Mouse (Mus musculus) neural tube, embryonic 15.5 days (tissue): ENCODE measurements at regions not wholly inside any gene's neighbourhood (a gene's known extent, or its start where the extent isn't known, plus 50 kb on each side); places are given as distances from the start of the nearest gene placed in this dataset.

Experiments used
- ATAC-seq: fragments of 200-750 bp; cut with Nextera tagmentation; 2 replicates; pipeline ENCODE4 v1.8.0; 2017; ENCODE audit warnings: mild to moderate bottlenecking, moderate TSS enrichment, moderate library complexity; ENCODE audit not compliant: low FRiP score
- H3K27ac ChIP-seq: fragments of 300-500 bp; sonication (generic); replicated peaks from 2 replicates; pipeline ENCODE4 v1.5.1; 2015; ENCODE audit warnings: mild to moderate bottlenecking, inconsistent platforms
- H3K27me3 ChIP-seq: fragments of 300-500 bp; sonication (generic); replicated peaks from 2 replicates; pipeline ENCODE4 v1.6.1; 2015; ENCODE audit warnings: inconsistent platforms
- H3K36me3 ChIP-seq: fragments of 300-500 bp; sonication (generic); 2 replicates; pipeline ENCODE4 v1.6.1; 2015; ENCODE audit warnings: inconsistent platforms
- H3K4me1 ChIP-seq: fragments of 300-500 bp; sonication (generic); 2 replicates; pipeline ENCODE4 v1.6.1; 2015; ENCODE audit warnings: inconsistent platforms
- H3K4me2 ChIP-seq: fragments of 300-500 bp; sonication (generic); 2 replicates; pipeline ENCODE4 v1.6.1; 2015; ENCODE audit warnings: inconsistent platforms, mild to moderate bottlenecking, moderate library complexity
- H3K4me3 ChIP-seq: fragments of 300-500 bp; sonication (generic); replicated peaks from 2 replicates; pipeline ENCODE4 v1.5.1; 2015; ENCODE audit warnings: mild to moderate bottlenecking, inconsistent platforms
- H3K9ac ChIP-seq: fragments of 300-500 bp; sonication (generic); replicated peaks from 2 replicates; pipeline ENCODE4 v1.6.1; 2015; ENCODE audit warnings: mild to moderate bottlenecking, inconsistent platforms
- H3K9me3 ChIP-seq: fragments of 300-500 bp; sonication (generic); replicated peaks from 2 replicates; pipeline ENCODE4 v1.6.1; 2016; ENCODE audit warnings: inconsistent platforms
- WGBS: fragments of 180-500 bp; shearing (Covaris S2); methylation state at CpG from one replicate; pipeline ENCODE4 v1.1.7; 2015; ENCODE audit warnings: mixed read lengths; 5-methylcytosine and 5-hydroxymethylcytosine counted together

GRCm38 (mm10) chr1:157012950-157013668 lies 73.7 kb upstream of the Ralgps2 start:
- no peak overlapping the region for H3K9ac ChIP-seq

GRCm38 (mm10) chr1:157011226-157011625 lies 71.8 kb upstream of the Ralgps2 start:
- Histone ChIP-seq H3K4me1 (no peaks in the 10 kb centered on the region), H3K36me3 (no peaks in the 10 kb centered on the region), H3K27me3 (no peaks in the 10 kb centered on the region), H3K9ac (no peak overlapping the region), H3K27ac (no peak overlapping the region), H3K4me3 (no peak overlapping the region), H3K9me3 (no peaks in the 10 kb centered on the region), H3K4me2 (no peak overlapping the region)
- ATAC-seq: no peak
- 93% methylated on average over 6 of the region's 6 CpGs for WGBS

More at GRCm38 (mm10) chr1:157012950-157013668, 73.7 kb upstream of the Ralgps2 start:
- H3K4me2 ChIP-seq: no peak overlapping the region
- H3K36me3 ChIP-seq: no peaks in the 10 kb centered on the region
- no peaks in the 10 kb centered on the region for H3K27me3 ChIP-seq
- H3K9me3 ChIP-seq: no peaks in the 10 kb centered on the region
- no peak overlapping the region for H3K4me3 ChIP-seq
- 75% methylated on average over 7 of the region's 7 CpGs for WGBS
- ATAC-seq: no peak
- H3K27ac ChIP-seq: no peak overlapping the region
- no peaks in the 10 kb centered on the region for H3K4me1 ChIP-seq

- peaks cover 5% of the 10 kb centered on the region for H3K4me1 ChIP-seq
- no peak overlapping the region for H3K4me3 ChIP-seq
- H3K27ac ChIP-seq: no peak overlapping the region
- WGBS: 80% methylated on average over 9 of the region's 9 CpGs
- H3K36me3 ChIP-seq: no peaks in the 10 kb centered on the region
- no peaks in the 10 kb centered on the region for H3K9me3 ChIP-seq
- no peak for ATAC-seq
- H3K4me2 ChIP-seq: no peak overlapping the region
- no peaks in the 10 kb centered on the region for H3K27me3 ChIP-seq
- no peak overlapping the region for H3K9ac ChIP-seq
Observed at GRCm38 (mm10) chr1:157009427-157009826, 70.0 kb upstream of the Ralgps2 start.

- Histone ChIP-seq H3K27ac (no peak overlapping the region), H3K27me3 (no peaks in the 10 kb centered on the region), H3K4me2 (no peak overlapping the region), H3K36me3 (no peaks in the 10 kb centered on the region), H3K9ac (no peak overlapping the region), H3K4me1 (peaks cover 5% of the 10 kb centered on the region), H3K4me3 (no peak overlapping the region), H3K9me3 (no peaks in the 10 kb centered on the region)
- no peak for ATAC-seq
- WGBS: 84% methylated on average over 4 of the region's 4 CpGs
Observed at GRCm38 (mm10) chr1:157007891-157008730, 68.7 kb upstream of the Ralgps2 start.

DNA sequence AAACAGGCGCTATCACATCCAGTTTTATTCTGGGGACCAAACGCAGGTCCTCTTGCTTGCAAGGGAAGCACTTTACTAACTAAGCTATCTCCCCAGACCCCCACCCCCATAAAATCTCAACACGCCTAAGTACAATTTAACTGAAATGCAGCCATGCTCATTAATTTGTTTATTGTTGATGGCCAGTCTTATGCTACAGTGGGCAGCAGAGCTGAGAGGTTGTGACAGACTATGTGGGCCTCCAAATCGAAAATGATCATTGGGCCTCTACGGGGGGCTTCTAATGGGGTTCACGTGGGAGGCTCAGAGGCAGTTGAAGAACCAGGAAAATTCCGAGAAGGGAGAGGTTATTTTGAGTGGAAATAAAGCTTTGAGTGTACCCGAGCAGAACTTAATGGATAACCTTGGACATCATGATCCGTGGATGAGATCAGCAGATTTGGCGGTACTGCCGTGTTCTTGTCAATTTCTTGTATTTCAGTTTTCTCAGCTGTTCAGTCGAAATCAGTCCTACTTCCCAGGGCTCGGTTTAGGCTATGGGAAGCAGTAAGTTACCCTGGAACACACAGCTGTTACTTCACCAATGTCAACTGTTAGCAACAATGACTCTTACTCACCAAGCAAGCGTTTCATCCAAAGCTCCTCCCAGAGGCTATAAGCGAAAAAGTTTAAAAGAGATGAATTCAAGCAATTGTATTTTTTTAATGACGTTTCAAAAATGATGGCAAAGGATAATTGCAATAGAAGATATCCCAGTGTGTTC lies 65.1 kb upstream of the Ralgps2 start:
- no peak overlapping the region for H3K9ac ChIP-seq
- H3K9me3 ChIP-seq: no peaks in the 10 kb centered on the region
- H3K27me3 ChIP-seq: no peaks in the 10 kb centered on the region
- no peak overlapping the region for H3K4me3 ChIP-seq
- H3K4me2 ChIP-seq: no peak overlapping the region
- peaks cover 5% of the 10 kb centered on the region for H3K4me1 ChIP-seq
- H3K36me3 ChIP-seq: no peaks in the 10 kb centered on the region
- H3K27ac ChIP-seq: no peak overlapping the region
- WGBS: 89% methylated on average over 16 of the region's 16 CpGs
- no peak for ATAC-seq

DNA sequence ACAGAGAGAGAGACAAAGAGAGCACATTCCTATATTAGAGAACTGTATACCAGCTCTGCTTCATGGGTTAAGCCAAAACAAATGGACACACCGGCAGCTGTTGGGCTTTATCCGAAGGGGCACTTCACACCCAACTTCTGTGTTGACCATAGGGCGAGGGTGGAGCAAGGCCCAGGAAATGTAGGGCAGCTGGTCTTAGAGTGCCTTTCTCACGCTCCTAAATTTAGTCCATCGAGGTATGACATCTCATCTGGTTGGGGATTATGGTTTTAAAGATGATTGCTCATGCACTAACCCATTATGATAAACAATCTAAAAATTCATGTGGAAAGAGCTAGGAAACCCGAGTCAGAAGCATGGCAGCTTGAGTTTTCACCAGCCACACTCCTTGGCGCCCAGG lies 63.6 kb upstream of the Ralgps2 start:
- no peak overlapping the region for H3K4me3 ChIP-seq
- H3K9me3 ChIP-seq: no peaks in the 10 kb centered on the region
- H3K27me3 ChIP-seq: no peaks in the 10 kb centered on the region
- no peaks in the 10 kb centered on the region for H3K36me3 ChIP-seq
- no peak overlapping the region for H3K4me2 ChIP-seq
- 89% methylated on average over 7 of the region's 7 CpGs for WGBS
- H3K9ac ChIP-seq: no peak overlapping the region
- H3K4me1 ChIP-seq: peaks cover 6% of the 10 kb centered on the region
- H3K27ac ChIP-seq: no peak overlapping the region
- no peak for ATAC-seq

- 94% methylated on average over 2 of the region's 2 CpGs for WGBS
- H3K27me3 ChIP-seq: no peaks in the 10 kb centered on the region
Observed at GRCm38 (mm10) chr1:157002258-157002657, 62.8 kb upstream of the Ralgps2 start.

GRCm38 (mm10) chr1:157001008-157001660 lies 61.7 kb upstream of the Ralgps2 start:
- Histone ChIP-seq H3K27ac (no peak overlapping the region), H3K4me2 (no peak overlapping the region)
- 58% methylated on average over 6 of the region's 6 CpGs for WGBS

More at GRCm38 (mm10) chr1:157002258-157002657, 62.8 kb upstream of the Ralgps2 start:
- H3K9ac ChIP-seq: no peak overlapping the region
- H3K4me2 ChIP-seq: no peak overlapping the region
- H3K27ac ChIP-seq: no peak overlapping the region
- no peaks in the 10 kb centered on the region for H3K36me3 ChIP-seq
- ATAC-seq: no peak
- H3K9me3 ChIP-seq: no peaks in the 10 kb centered on the region
- peaks cover 14% of the 10 kb centered on the region for H3K4me1 ChIP-seq
- H3K4me3 ChIP-seq: no peak overlapping the region

GRCm38 (mm10) chr1:156999947-157000346 lies 60.5 kb upstream of the Ralgps2 start:
- H3K27me3 ChIP-seq: no peaks in the 10 kb centered on the region
- H3K4me2 ChIP-seq: no peak overlapping the region
- H3K4me1 ChIP-seq: peaks cover 18% of the 10 kb centered on the region
- no peak overlapping the region for H3K4me3 ChIP-seq
- H3K9me3 ChIP-seq: no peaks in the 10 kb centered on the region
- H3K27ac ChIP-seq: no peak overlapping the region
- WGBS: 41% methylated on average over 8 of the region's 8 CpGs
- no peak overlapping the region for H3K9ac ChIP-seq
- no peak for ATAC-seq
- H3K36me3 ChIP-seq: no peaks in the 10 kb centered on the region

More at GRCm38 (mm10) chr1:157001008-157001660, 61.7 kb upstream of the Ralgps2 start:
- Histone ChIP-seq H3K27me3 (no peaks in the 10 kb centered on the region), H3K4me3 (no peak overlapping the region), H3K9me3 (no peaks in the 10 kb centered on the region), H3K36me3 (no peaks in the 10 kb centered on the region), H3K4me1 (peaks cover 23% of the 10 kb centered on the region), H3K9ac (no peak overlapping the region)
- no peak for ATAC-seq

GRCm38 (mm10) chr1:156999272-156999671 lies 59.8 kb upstream of the Ralgps2 start:
- Histone ChIP-seq H3K36me3 (no peaks in the 10 kb centered on the region), H3K4me3 (no peak overlapping the region), H3K4me2 (no peak overlapping the region), H3K27me3 (no peaks in the 10 kb centered on the region), H3K4me1 (peaks cover 18% of the 10 kb centered on the region), H3K9ac (no peak overlapping the region), H3K27ac (no peak overlapping the region), H3K9me3 (no peaks in the 10 kb centered on the region)
- 82% methylated on average over 8 of the region's 8 CpGs for WGBS
- no peak for ATAC-seq
